Mouse (Mus musculus) neural tube, embryonic 14.5 days (tissue): ENCODE results near the gene Dab2ip. TPM values are rescaled to one million over a fixed set of nuclear protein-coding genes. Genes with fewer than 3 reads are reported as not detected.

Experiments used
- ATAC-seq: fragments of 200-750 bp; cut with Nextera tagmentation; 2 replicates; pipeline ENCODE4 v1.8.0; 2017; ENCODE audit warnings: low read depth, mild to moderate bottlenecking, moderate TSS enrichment, moderate library complexity
- H3K27ac ChIP-seq: fragments of 300-500 bp; sonication (generic); 2 replicates; pipeline ENCODE4 v1.5.1; 2014; ENCODE audit warnings: low read depth, mild to moderate bottlenecking, control low read depth, low read length, moderate library complexity, mixed read lengths
- H3K27me3 ChIP-seq: fragments of 300-500 bp; sonication (generic); 2 replicates; pipeline ENCODE4 v1.6.1; 2014; ENCODE audit warnings: low read length; ENCODE audit not compliant: control insufficient read depth, insufficient read depth
- H3K36me3 ChIP-seq: fragments of 300-500 bp; sonication (generic); 2 replicates; pipeline ENCODE4 v1.6.1; 2014; ENCODE audit warnings: low read length, mixed read lengths; ENCODE audit not compliant: control insufficient read depth, insufficient read depth
- H3K4me1 ChIP-seq: fragments of 300-500 bp; sonication (generic); 2 replicates; pipeline ENCODE4 v1.6.1; 2014; ENCODE audit warnings: low read length; ENCODE audit not compliant: control insufficient read depth, insufficient read depth
- H3K4me2 ChIP-seq: fragments of 300-500 bp; sonication (generic); 2 replicates; pipeline ENCODE4 v1.6.1; 2014; ENCODE audit warnings: mild to moderate bottlenecking, low read depth, low read length, control low read depth
- H3K4me3 ChIP-seq: fragments of 300-500 bp; sonication (generic); 2 replicates; pipeline ENCODE4 v1.5.1; 2014; ENCODE audit warnings: low read depth, low read length, control low read depth, mixed read lengths
- H3K9ac ChIP-seq: fragments of 300-500 bp; sonication (generic); replicated peaks from 2 replicates; pipeline ENCODE4 v1.6.1; 2014; ENCODE audit warnings: low read depth, mild to moderate bottlenecking, control low read depth, low read length, mixed read lengths
- H3K9me3 ChIP-seq: fragments of 300-500 bp; sonication (generic); 2 replicates; pipeline ENCODE4 v1.6.1; 2016; ENCODE audit warnings: low read length; ENCODE audit not compliant: control insufficient read depth
- WGBS: fragments of 180-500 bp; shearing (Covaris S2); extraction: QIAGEN DNeasy Blood & Tissue Kit; methylation state at CpG from one replicate; pipeline ENCODE4 v1.1.7; 2014; 5-methylcytosine and 5-hydroxymethylcytosine counted together
- polyA plus RNA-seq: library from polyadenylated mRNA; unstranded; fragments of >200 nt; fragmentation: Nextera tagmentation; extraction: Ambion mirVana; gene quantifications from 2 replicates; pipeline ENCODE4 v1.2.1, GENCODE M21; 2014

The Dab2ip gene
- polyA plus RNA-seq, 1 experiment from 2014 or later = 48.5 TPM

DNA sequence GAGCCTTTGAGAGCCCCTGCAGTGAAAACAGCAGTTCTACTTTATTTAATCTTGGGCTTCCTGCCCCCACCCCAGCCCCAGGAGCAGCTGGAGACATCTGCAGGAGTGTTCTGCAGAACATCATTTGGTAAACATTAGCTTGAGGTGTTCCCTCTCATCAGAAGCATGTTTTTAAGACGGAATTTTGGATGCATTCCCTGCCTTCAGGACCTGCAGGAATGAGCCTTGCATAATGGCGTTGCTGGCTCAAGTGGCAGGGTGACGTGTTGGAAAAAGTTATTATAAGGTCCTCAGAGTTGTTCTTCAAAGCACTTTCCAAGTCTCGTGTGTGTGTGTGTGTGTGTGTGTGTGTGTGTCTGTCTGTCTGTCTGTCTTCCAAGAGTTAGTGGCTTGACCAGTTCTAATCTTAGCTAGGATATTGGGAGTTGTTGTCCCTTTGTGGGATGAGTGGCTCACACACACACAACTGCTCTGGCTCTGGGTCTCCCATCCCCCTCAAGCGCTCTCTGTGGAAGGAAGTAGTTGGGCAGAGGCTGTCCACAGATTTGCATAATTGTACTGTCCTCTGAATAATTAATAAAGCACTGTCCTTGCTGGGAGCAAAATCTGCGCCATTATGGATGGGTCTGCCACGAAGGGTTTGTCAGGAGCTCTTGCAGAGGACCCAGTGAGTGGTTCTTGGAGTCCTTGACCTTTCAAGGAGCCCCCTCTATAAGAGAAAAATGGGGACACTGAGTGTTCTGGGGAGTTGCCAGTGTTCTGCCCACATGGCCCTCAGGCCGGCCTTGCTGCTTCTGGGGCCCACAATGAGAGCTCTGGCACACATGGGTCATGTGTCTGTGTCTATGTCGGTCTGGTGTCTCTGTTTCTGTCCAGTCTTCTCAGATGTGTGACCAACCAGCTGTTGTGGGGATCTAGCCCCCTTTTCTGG, 114.2 kb downstream of the Dab2ip start:
- Histone ChIP-seq H3K36me3 (no peaks in the 10 kb centered on the region), H3K9me3 (no peaks in the 10 kb centered on the region), H3K27me3 (no peaks in the 10 kb centered on the region), H3K4me3 (no peak overlapping the region), H3K4me2 (no peak overlapping the region), H3K4me1 (peaks cover 84% of the 10 kb centered on the region), H3K27ac (0 out of 2 replicates have a peak overlapping the region, but pooled peaks have one; percentile 22), H3K9ac (no peak overlapping the region)
- no peak for ATAC-seq
- WGBS = 64% methylated on average over 9 of the region's 9 CpGs

DNA sequence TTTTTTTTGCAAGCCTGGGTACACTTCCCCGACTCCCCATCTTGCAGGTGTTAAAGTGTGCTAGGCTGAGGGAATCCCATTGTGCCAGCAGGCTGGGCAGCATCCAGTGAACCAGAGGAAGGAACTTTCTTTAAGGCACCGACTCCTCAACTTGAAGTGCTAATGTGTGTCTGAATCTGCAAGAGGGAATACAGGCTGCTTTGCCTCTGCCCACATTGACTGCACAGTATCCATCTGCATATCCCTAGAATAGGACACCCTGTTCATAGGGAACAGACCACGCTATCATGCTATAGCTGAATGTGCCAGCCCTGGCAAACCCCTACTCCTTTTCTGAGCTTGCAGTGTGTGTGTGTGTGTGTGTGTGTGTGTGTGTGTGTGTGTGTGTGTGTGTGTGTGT, 115.1 kb downstream of the Dab2ip start:
- H3K27me3 ChIP-seq = no peaks in the 10 kb centered on the region
- ATAC-seq = no peak
- H3K9ac ChIP-seq = no peak overlapping the region
- no peak overlapping the region for H3K27ac ChIP-seq
- WGBS = 86% methylated on average over 3 of the region's 3 CpGs
- no peaks in the 10 kb centered on the region for H3K36me3 ChIP-seq
- no peak overlapping the region for H3K4me2 ChIP-seq
- H3K9me3 ChIP-seq = no peaks in the 10 kb centered on the region
- no peak overlapping the region for H3K4me3 ChIP-seq
- H3K4me1 ChIP-seq = peaks cover 84% of the 10 kb centered on the region

DNA sequence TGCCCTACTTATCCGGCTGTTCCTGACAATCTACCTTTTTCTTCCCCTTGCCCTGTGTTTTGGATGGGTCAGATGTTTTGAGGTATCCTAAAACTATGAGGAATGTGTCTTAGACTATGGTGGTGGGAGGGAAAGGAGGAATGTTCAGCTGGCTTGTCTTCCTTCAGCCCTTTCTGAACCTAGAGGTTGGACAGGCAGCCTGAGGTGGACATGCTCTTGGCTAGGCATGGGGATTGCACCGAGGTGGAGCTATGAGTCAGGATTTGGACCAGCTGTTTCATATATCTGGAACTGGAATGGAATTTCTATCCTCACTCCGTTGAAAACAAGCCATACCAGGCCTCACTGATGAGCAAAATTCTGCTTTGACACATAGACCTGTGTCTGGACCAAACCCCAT, 115.9 kb downstream of the Dab2ip start:
- Histone ChIP-seq H3K27ac (no peak overlapping the region), H3K9me3 (no peaks in the 10 kb centered on the region), H3K4me2 (no peak overlapping the region), H3K27me3 (no peaks in the 10 kb centered on the region), H3K4me3 (no peak overlapping the region), H3K9ac (no peak overlapping the region), H3K36me3 (no peaks in the 10 kb centered on the region), H3K4me1 (peaks cover 82% of the 10 kb centered on the region)
- 86% methylated on average over 3 of the region's 3 CpGs for WGBS
- no peak for ATAC-seq

DNA sequence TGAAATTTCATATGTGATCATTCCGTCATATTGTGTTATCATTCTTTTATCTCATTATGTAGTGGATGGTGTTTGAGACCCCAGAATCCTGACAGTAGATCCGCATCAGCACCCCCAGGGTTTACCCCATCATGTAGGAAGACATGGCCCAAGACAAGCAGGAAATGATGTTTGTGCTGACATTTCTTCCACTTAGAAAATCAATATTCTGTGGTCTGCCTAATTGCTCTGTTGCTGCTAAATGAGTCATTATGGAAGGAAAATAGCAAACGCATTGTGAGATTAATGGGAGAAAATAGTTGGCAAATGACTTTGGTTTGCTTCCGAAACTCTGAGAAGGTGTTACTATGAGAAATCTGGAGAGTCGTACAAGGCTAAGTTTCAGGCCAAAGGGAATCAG, 116.4 kb downstream of the Dab2ip start:
- 81% methylated on average over 5 of the region's 5 CpGs for WGBS
- no peak overlapping the region for H3K4me3 ChIP-seq

DNA sequence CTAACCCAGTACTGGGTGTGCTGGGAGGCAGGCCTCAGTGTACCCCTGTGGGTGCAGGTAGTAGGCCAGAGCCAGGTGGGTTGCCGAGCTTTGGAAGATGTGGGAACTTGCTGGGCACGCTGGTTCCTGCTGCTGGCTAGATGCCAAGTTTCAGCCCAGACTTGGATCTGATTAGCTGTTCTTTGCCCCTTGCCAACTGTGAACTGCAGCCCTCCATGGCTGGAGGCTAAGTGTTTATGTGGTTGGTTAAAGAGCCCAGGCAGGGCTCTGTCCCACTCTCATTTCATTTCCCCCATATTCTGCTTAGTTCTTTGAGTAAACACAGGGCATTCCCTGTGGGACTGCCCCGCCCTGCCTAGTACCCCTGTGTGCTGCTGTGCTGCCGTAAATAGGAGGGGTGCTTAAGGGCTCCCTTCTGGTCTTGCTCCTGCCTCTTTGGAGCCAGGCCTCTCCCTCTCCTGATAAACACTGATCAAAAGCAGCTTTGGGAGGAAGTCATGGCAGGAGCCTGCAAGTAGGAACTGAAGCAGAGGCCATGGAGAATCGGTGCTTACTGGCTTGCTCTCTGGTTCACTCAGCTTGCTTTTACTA, 118.1 kb downstream of the Dab2ip start:
- H3K27ac ChIP-seq = peak overlapping the region; percentile 40
- H3K4me1 ChIP-seq = peaks cover 82% of the 10 kb centered on the region
- H3K4me3 ChIP-seq = no peak overlapping the region
- H3K27me3 ChIP-seq = no peaks in the 10 kb centered on the region
- no peak overlapping the region for H3K9ac ChIP-seq
- ATAC-seq = no peak
- H3K36me3 ChIP-seq = no peaks in the 10 kb centered on the region
- WGBS = 27% methylated on average over 5 of the region's 5 CpGs
- no peak overlapping the region for H3K4me2 ChIP-seq
- no peaks in the 10 kb centered on the region for H3K9me3 ChIP-seq

More for the DNA sequence above, 116.4 kb downstream of the Dab2ip start:
- H3K36me3 ChIP-seq = no peaks in the 10 kb centered on the region
- no peak overlapping the region for H3K4me2 ChIP-seq
- peaks cover 82% of the 10 kb centered on the region for H3K4me1 ChIP-seq
- no peaks in the 10 kb centered on the region for H3K27me3 ChIP-seq
- H3K9me3 ChIP-seq = no peaks in the 10 kb centered on the region
- H3K9ac ChIP-seq = no peak overlapping the region
- ATAC-seq = no peak
- H3K27ac ChIP-seq = no peak overlapping the region

DNA sequence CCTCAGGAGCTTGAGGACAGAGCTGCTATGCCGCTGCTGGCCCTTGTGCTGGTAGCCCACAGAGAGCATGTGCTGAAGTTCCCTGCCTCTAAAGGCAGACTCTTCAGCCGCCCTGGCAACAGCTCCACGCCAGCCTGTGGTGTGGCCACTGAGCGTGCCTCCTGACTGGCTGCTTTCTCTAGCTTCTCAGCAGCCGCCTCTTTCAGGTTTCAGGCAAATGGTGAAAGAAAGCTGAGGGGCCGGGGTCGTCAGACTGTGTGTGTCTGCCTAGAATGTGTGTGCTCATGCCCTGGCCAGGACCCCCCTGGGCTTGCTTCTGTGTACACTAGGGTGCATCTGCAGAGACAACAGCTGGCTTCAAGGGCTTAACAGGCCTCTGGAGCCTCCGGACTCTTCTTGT, 119.8 kb downstream of the Dab2ip start:
- Histone ChIP-seq H3K9ac (no peak overlapping the region), H3K36me3 (no peaks in the 10 kb centered on the region), H3K4me2 (no peak overlapping the region), H3K27me3 (no peaks in the 10 kb centered on the region), H3K27ac (peak overlapping the region; percentile 65), H3K4me1 (peaks cover 76% of the 10 kb centered on the region), H3K9me3 (no peaks in the 10 kb centered on the region), H3K4me3 (no peak overlapping the region)
- ATAC-seq = peak; percentile 63
- 9% methylated on average over 8 of the region's 8 CpGs for whole genome bisulfite sequencing

DNA sequence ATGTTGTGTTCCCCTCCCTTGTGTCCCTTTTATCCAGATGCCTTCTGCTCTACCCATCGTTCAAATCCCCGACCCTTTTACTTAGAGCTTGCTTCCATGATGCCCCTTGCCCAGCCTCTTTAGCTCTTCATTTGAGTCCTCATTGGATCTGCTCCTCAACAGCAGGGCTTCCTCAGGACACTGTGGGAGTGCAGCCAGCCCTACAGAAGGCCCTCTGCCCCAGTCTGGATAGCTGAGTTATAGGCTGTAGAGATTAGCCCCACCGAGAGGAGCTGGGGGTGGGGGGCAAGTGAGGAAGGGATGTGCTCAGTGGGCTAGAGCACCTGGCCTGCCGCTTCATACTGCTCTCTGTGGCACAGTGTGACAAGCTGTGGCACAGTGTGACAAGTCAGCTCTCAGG, 120.4 kb downstream of the Dab2ip start:
- Histone ChIP-seq H3K4me2 (no peak overlapping the region), H3K9me3 (no peaks in the 10 kb centered on the region), H3K27me3 (no peaks in the 10 kb centered on the region), H3K4me3 (no peak overlapping the region), H3K9ac (no peak overlapping the region), H3K36me3 (no peaks in the 10 kb centered on the region), H3K27ac (peak overlapping the region; percentile 65), H3K4me1 (peaks cover 76% of the 10 kb centered on the region)
- 14% methylated on average over 4 of the region's 4 CpGs for WGBS
- ATAC-seq = peak; percentile 15; the same call in 1 of the 2 replicates

DNA sequence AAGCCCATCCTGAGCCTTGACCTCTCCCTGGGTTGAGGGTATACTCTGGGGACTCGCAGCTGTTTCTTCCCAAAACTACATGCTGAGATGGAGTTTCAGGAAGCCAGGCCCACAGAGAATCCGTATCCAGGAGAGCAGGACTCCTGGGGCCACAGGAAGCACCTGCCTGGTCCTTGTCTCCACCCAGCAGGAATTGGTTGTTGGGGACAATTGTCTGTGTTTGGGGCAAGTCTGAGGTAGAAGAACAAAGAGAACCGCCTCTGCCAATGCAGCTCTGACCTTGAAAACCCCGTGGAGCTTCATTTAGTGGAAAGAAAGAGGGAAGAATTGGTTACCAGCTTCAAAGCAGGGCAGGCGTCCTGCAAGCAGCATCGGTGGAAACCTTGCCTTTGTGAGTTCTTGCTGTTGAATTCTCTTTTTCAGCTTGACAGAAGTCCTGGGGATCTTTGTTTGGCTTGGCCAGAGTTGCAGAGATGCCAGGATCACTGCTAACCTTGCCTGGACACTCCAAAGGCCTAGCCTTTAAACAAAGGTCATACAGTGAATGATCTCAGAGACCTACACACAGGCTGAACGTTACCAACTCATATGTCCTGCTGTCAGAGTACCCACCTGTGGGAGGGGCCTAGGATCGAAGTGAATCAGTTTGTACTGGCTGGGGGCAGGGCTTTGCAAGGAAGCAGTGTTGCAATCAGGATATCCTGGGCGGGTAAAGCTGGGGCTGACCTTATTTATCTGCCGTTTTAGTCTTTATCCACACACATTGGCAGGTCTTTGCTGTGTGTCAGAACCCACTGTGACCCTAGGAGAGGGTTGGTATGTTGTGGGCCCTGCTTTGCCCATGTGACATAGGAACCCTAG, 122.0 kb downstream of the Dab2ip start:
- H3K4me2 ChIP-seq = no peak overlapping the region
- H3K9ac ChIP-seq = no peak overlapping the region
- H3K27ac ChIP-seq = no peak overlapping the region
- no peaks in the 10 kb centered on the region for H3K27me3 ChIP-seq
- H3K36me3 ChIP-seq = no peaks in the 10 kb centered on the region
- ATAC-seq = no peak
- peaks cover 82% of the 10 kb centered on the region for H3K4me1 ChIP-seq
- no peaks in the 10 kb centered on the region for H3K9me3 ChIP-seq
- H3K4me3 ChIP-seq = no peak overlapping the region
- WGBS = 22% methylated on average over 10 of the region's 10 CpGs
